Mouse (Mus musculus) kidney, adult 11 months (tissue): ENCODE results near the gene Pigm.

ENCODE experiments used
- DNase-seq: peaks from one replicate; pipeline ENCODE4 v3.0.0; 2022

The Pigm gene

GRCm38 (mm10) chr1:172415061-172415460 lies 38.7 kb downstream of the Pigm start:
- DNase-seq = no peak

GRCm38 (mm10) chr1:172418173-172418572 lies 41.8 kb downstream of the Pigm start:
- DNase-seq = no peak

- DNase-seq = no peak
Measured at GRCm38 (mm10) chr1:172418642-172419041, 42.3 kb downstream of the Pigm start.

- DNase-seq = no peak
Measured at GRCm38 (mm10) chr1:172420181-172420580, 43.8 kb downstream of the Pigm start.

- DNase-seq = no peak
Measured at GRCm38 (mm10) chr1:172423393-172423792, 47.0 kb downstream of the Pigm start.

- no peak for DNase-seq
Measured at GRCm38 (mm10) chr1:172426419-172426818, 50.1 kb downstream of the Pigm start.

- DNase-seq = no peak
Measured at GRCm38 (mm10) chr1:172427841-172428240, 51.5 kb downstream of the Pigm start.

GRCm38 (mm10) chr1:172428614-172429013 lies 52.3 kb downstream of the Pigm start:
- no peak for DNase-seq

- DNase-seq = no peak
Measured at GRCm38 (mm10) chr1:172430731-172431220, 54.4 kb downstream of the Pigm start.

GRCm38 (mm10) chr1:172431836-172432586 lies 55.7 kb downstream of the Pigm start:
- DNase-seq = peak; percentile 62

- DNase-seq = no peak
Measured at GRCm38 (mm10) chr1:172432587-172432955, 56.2 kb downstream of the Pigm start.

GRCm38 (mm10) chr1:172433012-172433850 lies 56.9 kb downstream of the Pigm start:
- DNase-seq = no peak
